Mouse (Mus musculus): Measurements from ENCODE around the gene Oit1. TPM values are rescaled to one million over a fixed set of nuclear protein-coding genes. Genes with fewer than 3 reads are reported as not detected.
A peak's percentile ranks its signal among the peaks of the same experiment; 100 is the strongest.

Gene Oit1
- polyA plus RNA-seq, 1 experiment from 2014 or later, result 3.6 TPM

DNA sequence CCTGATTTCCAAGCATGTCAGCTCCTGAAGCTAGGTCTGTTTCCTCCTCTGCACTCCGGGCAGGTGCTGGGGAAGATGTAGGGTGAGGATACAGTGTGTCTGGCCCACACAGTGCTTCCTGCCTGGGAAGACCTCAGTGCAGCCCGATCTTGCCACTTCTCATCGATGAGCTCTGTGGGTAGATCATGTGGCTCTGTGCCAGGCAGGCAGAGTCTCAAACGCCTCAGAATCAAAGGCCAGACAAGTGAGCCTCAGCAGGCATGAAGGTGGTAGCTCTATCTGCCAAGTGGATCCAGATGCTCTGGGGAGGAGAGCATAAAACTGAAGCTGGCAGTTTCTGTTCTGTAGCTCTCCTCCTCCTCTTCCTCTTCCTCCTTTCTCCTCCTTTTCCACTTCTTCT lies 38.3 kb downstream of the Oit1 start:
- DNase-seq (ENCODE audit: low spot score), result no peak

DNA sequence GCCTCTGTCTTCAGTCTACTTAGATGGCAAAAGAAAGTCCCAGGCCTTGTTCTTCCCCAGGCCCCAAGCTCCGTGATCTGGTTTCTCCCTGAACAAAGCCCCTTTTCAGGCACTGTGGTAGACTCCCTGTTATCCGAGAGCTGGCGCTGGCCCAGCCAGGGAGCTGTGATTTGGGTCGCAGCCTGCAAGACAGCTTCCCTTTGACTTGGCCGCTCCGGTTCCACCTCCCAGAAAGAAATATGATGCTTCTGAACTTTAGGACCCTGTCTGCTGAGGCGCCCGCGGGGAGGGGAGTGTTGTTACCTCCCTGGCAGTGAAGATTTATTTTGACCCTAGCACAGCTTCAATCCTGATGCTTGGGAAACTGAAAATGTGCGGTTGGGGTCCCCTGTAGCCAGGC lies 42.6 kb downstream of the Oit1 start:
- no peak for DNase-seq (ENCODE audit: low spot score)

DNA sequence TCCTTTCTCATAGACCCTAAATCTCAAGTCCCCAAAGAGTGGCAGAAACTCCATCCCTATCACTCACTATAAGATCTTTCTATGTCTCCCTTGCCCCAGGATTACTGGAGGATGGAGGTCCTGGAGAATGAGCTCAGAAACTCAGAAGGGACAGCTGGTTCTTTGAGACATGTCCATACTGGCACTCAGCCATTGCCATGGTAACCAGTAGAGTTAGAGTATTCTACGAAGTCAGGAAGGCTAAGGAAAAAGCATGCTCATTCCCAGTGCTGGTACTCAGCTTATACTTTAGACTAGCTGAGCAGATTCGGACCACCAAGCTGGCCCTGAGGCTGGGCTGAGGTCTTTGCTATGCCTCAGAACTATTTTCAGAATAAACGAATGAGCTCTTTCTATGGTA lies 44.0 kb downstream of the Oit1 start:
- DNase-seq (ENCODE audit: low spot score), result no peak

DNA sequence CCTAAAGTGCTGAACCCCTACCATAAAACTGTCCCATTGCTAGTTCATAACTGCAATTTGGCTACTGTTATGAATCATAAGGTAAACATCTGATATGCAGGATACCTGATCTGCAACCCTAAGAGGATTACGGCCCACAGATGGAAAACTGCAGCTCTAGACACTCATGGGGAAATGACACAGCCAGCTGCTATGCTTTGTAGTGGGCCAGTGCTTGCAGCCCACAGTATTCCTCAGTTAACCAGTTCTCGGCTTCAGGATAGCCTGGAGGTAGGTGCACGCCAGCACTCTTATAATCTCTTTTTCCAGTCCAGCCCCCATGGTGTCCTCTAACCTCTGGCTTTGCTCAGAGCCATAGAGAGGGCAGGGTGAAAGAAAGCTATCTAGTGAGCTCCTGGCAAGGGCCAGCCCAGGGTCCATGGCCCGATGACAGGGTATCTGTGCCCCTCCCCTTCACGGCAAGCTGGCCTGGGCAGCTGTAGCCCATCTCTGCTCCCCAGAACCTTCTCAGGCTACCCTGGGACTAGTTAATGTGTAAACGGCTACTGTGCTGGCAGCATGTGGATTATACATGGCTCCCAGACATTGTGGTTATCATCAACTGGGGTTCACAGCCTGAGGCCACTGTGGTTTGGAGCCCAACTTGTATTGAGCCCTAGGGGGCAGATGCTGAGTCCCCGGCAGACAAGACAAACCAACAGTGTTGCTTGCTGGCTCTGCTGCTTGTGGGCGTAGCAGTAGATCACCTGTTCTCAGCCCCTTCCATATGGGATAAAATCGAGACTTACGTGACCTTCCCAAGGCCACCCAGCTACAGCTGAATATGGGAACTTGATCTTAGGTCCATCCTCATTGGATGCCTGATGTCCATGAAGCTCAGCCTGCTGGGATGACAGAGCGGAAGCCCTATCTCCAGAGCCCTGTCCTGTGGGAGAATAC lies 46.0 kb downstream of the Oit1 start:
- no peak for DNase-seq (ENCODE audit: low spot score)

DNA sequence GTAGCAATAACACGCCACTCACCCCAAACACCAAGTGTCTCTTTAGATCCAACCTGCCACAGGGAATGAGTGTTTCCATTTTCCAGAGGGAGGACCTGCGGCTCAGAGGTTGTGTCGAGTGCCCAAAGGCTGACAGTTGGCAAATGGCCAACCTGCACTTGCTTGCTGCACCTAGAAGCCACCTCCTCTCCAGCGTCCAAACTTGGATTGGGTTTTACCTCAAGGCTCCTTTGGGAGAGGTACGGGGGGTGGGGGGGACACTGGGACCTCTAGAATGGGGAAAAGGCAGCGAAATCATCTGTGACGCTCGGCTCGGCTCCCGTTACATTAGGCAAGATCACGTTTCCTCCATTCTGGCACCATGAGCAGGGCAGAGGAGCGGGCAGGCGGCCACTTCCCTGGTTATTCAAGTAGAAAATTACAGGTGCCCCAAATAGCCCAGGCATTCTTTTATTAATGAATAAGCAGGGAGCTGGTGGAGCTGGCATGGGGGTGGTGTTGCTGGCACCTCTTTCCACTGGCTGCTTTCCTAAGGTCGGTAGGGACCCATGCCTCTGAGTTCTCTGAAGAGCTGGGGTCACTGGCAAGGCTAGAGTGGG lies 47.1 kb downstream of the Oit1 start:
- DNase-seq (ENCODE audit: low spot score), result no peak

DNA sequence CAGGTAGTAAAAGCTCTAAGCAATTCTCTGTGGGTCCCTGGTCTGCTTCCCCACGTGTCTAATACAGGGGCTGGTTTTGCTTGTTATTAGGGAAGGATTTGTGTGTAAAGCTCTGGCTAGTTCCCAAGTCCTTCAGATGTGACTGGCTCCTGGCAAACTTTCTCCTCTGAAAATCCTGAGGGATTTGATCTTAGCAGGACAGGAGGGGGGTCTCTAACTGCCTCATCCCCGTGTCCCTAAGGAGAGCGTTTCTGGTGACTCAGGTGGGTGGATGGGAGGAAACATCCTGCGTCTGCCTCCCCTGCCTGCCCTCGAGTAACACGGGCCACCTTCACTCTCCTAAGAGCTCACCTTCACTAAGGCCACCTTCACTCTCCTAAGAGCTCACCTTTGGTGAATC lies 48.2 kb downstream of the Oit1 start:
- DNase-seq (ENCODE audit: low spot score), result no peak

DNA sequence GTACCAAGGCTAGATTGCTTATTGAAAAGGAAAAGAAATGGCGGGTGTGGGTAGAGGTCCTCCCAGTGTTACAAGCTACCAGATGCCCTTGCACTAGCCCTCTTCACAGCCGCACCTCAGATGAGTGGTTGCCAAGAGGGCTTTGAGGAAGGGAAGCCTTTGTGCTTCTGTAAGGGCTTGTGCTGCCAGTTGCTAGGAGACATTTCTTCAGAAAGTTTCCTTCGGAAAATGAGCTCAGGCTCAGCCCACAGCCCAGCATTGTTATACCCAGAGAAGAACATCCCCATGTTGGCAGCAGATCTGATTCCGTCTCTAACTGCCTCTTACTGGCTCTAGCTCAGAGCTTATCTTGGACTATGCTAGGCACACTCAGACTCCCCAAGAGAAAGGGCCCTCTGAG lies 49.0 kb downstream of the Oit1 start:
- no peak for DNase-seq (ENCODE audit: low spot score)

DNA sequence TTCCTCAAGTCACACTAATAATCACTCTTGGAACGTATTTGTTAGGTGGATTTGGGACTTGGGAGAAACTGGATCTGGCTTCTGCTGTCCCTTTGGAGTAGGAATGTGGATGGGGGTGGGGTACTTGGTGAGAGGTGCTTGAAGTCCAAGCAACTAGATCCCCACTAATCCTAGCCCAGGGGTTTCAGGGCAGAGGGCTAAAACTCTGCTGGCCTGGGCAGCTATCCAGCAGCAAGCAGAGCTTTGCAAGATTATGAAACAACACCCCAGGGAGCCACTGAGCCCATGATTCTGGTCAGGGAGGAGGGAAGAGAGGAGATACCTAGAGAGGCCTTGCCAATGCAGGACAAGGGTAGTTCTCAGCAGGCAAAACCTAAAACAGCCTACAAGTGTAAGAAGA lies 51.2 kb downstream of the Oit1 start:
- DNase-seq (ENCODE audit: low spot score), result no peak

DNA sequence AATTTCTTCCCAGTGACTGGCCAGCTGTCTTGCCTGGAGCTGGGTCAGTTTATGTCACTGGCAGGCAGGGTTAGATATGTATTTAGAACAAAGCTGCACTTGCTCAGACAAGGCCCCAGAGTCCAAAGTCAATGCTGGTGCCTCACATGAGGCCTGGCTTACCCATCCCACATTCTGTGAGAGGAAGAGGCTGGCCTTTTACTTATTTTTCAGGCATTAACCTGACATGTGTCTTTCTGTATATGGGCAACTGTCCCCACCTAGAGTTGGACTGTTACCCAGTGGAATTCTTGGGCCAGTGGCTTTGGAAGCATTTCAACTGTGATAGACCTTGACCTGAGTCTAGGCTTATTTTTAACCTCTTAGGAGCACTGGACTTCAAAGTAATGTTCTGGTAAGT lies 51.6 kb downstream of the Oit1 start:
- DNase-seq (ENCODE audit: low spot score), result no peak

DNA sequence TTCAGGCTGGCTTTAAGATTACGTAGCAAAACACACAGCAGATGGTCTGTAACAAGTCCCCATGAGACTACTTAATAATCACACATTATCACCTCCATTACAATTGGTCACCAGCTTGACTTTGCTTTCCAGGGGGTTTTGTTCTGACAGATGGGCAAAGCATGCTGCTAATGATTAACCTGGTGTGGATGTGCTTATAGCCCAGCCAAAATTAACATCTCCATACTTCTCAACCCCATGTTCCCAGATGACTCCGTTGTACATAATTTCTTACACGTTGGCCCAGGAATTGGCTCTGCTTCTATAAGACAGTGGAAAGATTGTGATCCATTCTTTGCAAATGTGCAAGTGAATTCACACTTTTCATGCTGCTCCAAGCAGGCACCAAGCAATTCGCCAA lies 52.8 kb downstream of the Oit1 start:
- DNase-seq (ENCODE audit: low spot score), result no peak

DNA sequence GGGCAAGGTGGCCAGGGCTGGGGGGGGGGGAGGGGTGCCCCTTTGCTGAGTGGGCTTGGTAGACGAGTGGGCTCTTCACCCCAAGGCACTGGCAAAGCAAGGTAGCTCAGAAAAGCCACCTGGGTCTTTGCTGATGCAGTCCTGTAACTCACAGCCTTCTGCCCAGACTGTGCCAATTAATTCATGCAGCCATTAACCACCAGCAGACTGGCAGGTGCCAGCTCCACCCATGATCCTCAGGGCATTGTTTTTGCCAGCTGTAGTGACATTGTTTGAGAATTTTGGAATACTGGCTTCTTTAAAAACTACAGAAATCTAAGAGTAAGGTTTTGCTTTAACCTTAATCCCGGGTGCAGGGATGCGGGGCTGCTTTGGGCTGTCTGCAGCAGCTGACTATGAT lies 58.0 kb downstream of the Oit1 start:
- no peak for DNase-seq (ENCODE audit: low spot score)

DNA sequence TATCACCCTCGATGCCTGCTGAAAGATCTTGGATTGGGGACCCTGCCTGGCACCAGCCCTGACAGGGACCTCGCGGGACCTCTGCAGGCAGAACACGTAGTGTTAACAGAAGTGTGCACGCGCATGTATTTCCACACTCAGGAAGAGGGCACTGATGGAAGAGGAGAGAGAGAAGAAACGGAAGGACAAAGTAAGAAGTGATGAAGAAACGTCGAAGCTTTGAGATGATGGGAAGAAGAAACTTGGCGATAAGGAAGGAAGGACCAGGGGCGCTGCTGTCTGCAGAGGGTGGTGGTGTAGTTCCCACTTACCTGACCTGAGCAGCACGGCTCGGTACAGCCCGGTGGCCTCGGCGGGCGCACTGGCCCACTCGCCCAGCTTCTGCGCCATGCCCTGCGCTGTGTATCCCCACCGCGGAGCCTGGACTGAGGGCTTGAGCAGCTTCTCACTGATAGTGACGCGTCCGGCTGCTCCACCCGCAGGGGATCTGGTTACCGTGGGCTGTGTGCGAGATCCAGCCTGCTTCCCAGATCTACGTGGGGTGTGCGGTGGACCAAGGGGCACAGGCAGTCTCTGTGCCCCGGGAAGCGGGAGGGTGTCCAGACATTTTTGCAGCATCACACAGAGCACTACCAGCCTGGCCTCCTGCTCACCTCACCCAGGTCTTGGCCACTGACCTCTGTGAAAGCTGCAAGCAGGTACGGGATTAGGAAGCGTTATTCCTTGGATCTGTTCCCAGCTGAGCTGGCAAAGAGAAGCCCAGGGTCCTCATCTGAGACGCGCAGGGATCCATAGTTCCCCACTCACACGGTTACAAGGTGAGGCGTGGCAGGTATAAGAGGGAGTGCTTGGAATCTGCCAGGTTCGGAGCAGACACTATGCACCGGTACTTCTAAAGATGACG lies 61.1 kb downstream of the Oit1 start, which contains the start of gene Fam107a:
Fam107a (minus strand) TSS at position 830 of the 904 bp plus-strand sequence.
- no peak for DNase-seq (ENCODE audit: low spot score)

DNA sequence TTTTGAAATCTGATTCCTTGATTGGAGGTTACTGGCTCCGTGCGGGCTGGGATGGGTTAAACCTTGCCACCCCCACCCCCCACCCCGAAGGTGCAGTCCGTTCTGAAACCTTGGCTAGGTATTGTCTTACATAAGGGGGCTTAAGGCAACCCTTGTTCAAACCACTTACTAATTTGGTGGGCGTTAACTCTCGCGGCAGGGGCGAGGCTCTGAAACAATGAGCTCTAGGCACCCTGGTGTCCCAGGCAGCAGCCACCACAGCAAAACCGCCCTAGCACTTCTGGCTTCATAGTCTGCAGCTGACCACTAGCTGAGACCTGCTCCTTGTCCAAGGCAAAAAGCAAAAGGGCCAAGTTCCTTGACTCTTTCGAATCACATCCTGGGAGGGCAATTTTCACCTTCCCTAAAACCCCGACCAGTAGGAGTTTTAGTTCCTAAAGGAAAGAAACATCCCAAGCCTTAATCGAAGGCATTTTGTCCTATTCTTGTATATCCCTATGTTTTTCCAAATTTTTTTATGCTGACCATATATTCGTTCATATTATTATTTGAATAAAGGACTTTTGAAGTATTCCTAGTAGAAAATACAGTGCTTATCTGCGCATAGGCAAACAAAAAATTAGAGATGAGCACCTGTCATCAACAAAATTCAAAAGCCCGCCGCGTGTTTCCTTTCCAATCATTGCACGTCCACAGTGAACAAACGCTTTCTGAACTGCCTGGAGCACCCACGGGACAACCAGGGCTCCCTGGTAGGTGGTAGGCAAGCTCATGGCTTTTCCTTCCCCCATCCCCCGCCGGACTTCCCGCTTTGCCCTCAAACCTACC lies 62.0 kb downstream of the Oit1 start:
- no peak for DNase-seq (ENCODE audit: low spot score)

DNA sequence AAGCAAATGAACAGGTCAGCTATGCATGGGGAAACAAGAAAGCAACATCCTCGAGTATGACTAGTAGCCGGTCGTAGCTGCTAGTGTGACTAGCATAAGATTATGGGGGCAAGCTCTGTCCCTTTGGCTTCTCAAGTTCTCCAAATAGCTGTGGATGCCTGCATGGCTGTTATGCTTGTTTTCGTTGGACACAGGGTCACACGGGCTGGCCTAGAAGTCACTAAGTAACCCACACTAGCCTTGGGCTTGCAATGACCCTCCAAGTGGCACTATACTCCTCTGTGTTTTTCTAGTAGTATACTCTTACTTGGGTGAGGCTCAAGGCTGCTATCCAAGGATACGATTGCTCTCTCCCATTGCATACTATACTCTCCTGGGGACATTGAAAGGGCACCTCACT lies 63.4 kb downstream of the Oit1 start:
- DNase-seq (ENCODE audit: low spot score), result no peak

DNA sequence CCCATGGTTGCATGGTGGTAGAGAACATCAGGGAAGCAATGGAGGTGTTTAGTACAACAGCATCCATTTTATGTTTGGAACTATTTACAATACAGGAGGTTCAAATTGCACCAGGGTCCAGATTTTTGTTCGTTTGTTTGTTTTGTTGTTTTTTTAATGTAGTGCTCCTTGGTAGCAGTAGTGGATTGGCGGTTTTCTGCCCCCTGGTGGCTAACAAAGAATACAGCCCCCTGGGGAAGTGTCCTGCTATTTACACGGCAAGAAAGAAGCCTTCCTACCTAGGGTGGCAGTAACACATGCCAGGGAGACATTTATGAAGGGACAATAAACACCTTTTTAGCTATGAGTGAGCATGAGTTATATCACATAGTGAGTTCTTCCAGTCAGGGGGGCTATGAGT lies 64.0 kb downstream of the Oit1 start:
- peak; percentile 42 for DNase-seq (ENCODE audit: low spot score)

DNA sequence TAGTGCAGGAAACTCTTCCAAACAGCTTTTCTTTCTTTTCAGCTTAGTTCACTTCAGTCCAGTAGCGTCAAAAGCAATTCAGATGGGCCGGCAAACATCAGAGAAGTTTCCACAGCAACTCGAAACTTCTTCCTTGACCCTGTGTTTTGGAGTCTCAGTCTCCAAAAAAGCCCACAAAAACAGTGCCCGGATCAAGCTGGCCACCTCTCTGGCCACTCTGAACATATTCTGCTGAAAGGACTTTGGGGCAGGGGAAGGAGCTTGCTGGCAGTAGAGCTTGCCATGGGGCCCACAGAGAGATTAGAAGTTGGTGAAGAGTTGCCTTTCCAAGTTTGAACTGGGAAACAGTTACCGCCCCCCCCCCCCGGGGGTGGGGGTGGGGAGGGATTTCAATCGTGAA lies 64.7 kb downstream of the Oit1 start:
- DNase-seq (ENCODE audit: low spot score), result no peak

DNA sequence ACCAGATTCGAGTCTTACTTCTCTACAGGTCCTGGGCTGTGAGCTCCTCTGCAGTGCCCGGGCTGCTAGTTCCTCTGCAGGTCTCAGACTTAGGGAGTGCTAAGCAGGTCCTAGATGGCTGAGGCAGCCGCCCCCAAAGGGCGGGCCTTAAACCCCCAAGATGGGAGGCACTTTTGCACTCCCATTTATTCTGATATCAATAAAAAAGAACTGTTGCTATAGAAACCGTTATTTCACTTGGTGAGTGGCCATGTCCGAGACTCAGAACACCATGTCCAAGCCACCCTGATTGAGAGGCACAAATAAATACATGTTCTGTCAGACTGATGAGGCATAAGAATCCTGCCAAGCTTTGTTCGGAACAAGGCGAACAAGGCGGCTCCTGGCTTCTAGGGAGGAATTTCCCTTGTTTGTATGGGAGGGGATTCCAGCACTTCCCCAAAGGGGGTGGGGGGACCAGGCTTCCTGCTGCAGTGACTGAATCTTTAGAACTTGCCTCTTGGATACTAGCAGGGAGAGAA lies 68.9 kb downstream of the Oit1 start:
- DNase-seq (ENCODE audit: low spot score), result no peak

DNA sequence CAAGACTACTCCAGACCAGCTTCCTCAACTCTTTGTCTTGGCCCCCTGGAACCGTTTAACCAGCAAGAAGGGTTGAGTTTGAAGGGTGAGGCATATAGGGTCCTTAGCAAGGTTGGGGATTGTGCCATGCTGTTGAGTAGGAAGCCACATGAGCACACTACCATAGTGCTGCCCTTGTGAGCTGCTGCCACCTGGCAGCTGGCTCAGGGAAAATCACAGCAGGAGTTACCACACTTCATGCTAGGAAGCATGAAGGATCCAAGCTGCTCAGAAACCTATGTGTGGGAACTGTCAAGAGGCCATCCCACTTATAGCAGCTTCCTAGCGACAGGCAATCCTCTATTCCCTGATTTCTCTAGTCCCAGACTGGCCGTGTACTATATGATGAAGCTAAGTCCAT lies 69.9 kb downstream of the Oit1 start:
- DNase-seq (ENCODE audit: low spot score), result no peak

DNA sequence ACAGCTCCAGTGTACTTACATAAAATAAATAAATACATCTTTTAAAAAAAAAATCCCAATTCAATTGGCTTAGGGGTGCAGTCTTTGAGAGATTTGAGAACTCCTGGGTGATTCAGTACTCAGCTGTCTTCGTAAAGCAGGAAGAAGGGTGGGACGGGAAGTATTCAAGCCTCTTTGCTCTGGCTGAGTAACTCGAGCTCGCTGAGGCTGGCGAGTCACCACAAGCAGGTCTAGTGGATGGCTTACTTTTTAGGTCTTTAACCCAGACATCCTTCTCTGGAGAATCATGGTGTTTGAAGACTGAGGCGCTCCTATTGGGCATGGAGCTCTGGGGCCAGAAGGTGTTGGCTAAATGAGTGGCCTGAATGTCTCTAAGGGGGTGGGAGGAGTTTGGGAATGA lies 71.7 kb downstream of the Oit1 start:
- DNase-seq (ENCODE audit: low spot score), result no peak

DNA sequence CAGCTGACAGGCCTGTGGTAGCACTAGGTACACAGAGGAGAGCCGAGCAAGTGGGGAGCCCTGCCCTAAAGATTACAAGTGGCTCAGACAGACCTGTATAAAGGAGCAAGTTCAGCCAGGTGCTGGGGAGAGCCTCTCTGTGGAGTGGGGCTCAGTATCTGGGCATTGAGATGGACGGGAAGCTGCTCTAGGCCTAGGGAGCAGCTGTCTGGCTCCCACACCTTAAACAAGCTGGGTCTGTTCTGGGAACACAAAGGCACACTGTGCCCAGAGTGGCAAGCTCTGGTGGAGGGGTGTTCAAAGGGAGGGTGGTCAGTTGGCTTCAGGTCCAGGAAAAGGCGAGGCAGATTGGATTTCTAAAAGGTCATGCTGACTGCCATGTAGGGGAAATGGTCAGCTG lies 73.5 kb downstream of the Oit1 start:
- DNase-seq (ENCODE audit: low spot score), result no peak

DNA sequence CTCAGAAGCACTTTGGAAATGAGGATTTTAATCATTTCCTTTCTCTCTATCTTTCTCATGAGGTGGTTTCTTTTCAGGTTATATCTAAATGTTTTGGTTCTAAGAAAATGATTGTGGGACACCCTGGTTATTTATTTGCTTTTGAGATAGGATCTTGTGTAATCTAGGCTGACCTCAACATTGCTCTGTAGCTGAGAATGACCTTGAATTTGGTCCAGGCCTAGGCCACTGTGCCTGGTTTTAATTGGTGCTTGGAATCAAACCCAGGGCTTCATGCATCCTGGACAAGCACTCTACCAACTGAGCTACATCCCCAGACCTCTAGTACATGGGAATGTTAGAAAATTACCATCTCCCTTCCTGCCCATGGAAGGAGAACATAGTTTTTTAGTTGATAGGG lies 74.5 kb downstream of the Oit1 start:
- DNase-seq (ENCODE audit: low spot score), result no peak
